Mouse (Mus musculus) gastrocnemius, postnatal 4 days (tissue): Measurements from ENCODE around the gene Pgm2l1. TPM values are rescaled to one million over a fixed set of nuclear protein-coding genes. Genes with fewer than 3 reads are reported as not detected.

Experiments
- DNase-seq, 2 experiments: peaks; one replicate each; pipeline ENCODE4 v3.0.0; 2021 to 2022; ENCODE audit warnings: low spot score in 2 of 2, mixed read lengths in 2 of 2
- total RNA-seq, 2 experiments: library from RNA; stranded (reverse); gene quantifications; 2 replicates each; pipeline ENCODE4 v1.2.3; 2021

Gene Pgm2l1
- total RNA-seq, 2 experiments from 2014 or later: 9.4 to 10.2 TPM

DNA sequence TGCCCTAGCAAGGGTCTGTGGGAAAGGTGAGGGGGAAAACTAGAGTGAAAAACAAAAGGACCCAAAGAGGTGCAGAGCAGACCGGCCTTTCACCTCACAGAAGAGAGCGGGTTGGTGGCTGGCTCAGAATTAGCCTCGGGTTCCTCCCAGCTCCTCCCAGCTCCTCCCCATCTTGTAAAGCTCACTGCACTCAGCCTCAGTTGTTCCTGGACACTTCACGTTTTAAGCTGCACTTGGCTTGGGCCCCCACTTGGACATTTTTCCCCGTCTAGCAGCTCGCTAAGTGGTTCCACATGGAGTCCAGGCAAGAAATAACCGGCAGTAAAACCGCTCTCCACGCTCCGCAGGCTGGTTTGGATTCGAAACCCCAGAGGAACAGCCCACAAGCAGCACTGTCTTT is 61.4 kb downstream of the Pgm2l1 start:
- peak; percentile 41 to 77 for DNase-seq

DNA sequence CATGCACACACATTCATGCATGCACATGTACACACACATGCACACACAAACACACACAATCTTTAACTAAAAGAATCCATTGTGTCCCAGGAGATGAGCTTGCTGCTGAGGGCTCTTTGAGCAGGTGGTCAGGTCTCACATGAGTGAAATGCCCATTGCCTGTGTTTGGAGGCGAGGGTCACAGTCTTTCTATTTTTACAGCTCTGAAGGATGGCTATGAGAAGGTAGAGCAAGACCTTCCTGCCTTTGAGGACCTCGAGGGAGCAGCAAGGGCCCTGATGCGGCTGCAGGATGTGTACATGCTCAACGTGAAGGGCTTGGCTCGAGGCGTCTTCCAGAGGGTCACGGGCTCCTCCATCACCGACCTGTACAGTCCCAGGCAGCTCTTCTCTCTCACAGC is 66.4 kb downstream of the Pgm2l1 start:
- DNase-seq: no peak

DNA sequence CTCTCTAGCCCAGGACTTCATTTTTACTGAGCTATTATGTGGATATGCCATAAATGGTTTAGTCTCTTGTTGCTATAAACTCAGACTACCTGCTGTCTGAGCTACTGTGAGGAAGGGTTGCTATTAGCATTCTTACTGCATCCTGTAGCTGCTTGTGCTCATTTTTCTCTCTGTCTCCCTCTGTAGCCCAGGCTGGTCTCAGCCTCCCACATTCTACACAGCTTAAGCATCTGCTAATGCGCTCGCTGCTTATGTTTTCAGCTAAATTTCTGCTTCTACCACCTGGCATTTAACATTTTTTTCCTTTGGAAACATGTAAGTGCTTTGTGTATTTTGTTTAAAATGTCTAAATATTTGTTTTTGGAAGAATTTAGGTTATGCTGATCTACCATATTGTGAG is 68.6 kb downstream of the Pgm2l1 start:
- DNase-seq: no peak

DNA sequence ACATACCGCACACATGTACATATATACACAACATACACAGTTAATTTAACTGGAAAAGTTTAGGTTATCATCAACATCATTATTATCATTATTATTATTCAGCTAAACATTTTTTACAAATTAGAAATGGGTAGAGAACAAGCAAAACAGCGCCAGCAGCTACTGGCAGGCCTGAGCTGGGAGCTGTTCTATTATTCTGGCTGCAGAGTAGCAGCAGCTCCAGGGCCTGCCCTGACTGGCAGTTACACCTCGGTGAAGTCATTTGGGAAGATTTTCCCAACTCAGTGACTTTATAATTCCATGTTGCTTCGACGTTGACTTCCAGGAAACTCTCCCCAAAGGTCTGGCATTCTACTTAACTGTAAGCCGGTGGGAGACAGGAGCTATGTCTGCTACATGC is 69.5 kb downstream of the Pgm2l1 start:
- no peak for DNase-seq

DNA sequence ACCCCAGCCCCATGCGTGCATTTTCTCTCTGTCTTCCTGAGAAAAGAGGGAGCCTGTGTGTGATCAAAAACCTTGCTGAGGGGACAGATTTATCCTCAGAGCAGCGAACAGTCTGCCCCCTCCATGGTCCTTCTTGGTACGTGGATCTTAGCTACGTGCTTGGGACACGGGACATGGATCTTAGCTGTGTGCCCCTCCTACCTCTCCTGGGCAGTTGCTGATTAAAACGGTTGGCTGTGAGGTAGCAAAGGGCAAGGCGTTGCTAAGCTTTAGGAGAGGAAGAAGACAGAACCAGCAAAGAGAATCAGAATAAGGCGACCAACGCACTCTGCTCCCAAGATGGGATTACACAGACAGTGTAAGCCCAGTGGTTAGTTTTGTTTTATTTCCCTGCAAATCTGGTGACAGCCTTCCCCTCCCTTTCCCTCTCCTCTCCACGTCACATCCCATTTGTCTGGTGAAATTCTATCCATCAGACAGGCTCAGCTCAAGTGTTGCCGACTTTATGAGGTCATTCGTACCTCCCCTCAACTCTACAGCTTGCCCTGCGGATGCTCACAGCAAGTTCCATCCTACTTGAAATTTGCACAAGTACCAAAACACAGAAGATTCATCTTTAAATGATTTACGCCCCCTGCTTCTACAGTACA is 71.8 kb downstream of the Pgm2l1 start:
- no peak for DNase-seq

DNA sequence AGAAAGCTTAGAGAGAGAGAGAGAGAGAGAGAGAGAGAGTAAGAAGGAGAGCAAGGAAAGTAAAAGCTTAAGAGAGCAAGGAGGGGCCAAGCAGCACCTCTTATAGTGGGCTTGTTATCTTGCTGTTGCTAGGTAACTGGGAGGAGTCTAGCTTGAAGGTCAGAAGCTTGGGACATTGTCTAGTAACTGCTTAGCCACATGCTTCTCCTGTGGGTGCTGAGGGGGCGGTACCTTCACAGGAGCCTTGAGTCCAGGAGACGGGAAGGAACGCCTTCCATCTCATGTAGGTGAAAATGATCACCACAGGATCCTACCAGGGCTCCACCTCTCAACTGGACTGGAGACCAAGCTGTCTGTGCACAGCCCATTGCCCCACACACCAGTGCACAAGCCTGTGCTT is 74.2 kb downstream of the Pgm2l1 start:
- DNase-seq: no peak

DNA sequence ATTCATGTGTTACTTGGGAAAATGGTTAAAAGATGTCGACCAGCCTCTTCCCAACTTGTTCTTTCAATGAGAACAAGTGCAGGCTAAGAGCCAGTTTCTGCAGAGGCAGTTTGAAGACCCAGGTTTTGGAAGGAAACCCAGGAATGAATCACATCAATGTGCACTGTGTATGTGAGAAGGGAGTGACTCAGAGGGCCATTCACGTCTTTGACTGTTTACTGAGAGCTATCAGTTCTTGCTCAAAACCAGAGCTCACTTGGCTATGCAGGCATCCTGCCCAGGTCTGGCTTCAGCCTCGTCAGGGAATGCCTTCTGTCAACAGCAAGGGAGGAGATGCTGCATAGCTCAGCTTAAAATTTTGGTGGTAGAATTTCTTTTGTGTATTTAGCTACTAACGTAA is 75.1 kb downstream of the Pgm2l1 start:
- DNase-seq: peak in 1 of 2 experiments; percentile 40

DNA sequence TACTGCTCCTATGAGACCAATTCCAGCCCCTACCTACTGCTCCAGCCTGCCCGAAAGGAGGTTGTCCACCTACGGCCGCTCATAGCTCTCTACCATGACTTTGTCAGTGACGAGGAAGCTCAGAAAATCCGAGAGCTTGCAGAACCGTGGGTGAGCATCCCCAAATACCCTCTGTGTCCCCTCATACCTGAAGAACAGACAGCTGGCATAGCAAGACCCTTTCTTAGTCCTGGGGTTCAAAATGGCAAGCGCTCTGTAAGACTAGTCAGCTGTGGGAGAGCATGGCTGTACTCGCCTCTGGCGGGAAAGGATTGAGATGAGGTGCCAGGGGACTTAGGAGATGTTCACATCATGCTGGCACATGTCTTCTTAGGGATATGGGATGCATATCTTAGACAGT is 78.7 kb downstream of the Pgm2l1 start:
- DNase-seq: no peak

GRCm38 (mm10) chr7:100307872-100308653 is 80.9 kb downstream of the Pgm2l1 start:
- DNase-seq: no peak

- DNase-seq: no peak
Measured at GRCm38 (mm10) chr7:100309216-100309615, 82.0 kb downstream of the Pgm2l1 start.

DNA sequence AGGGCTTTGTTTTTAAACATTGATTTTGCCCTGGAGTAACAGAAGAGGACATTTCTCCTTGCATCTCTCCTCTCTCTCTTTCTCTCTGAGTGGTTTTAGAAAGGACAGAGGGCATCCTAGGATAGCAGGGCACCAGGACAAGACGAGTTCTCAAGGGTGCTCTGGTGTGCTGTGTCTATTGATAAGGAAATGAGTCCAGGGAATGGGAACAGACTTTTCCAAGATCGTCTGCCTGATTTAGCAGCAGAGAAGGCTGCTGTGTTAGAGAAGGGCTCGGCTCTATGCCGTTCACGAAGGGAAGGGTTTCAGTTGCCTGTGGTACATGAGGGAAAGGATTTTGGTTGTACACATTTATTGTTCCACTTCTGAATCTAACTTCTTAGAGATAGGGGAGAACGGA is 82.5 kb downstream of the Pgm2l1 start:
- DNase-seq: no peak

DNA sequence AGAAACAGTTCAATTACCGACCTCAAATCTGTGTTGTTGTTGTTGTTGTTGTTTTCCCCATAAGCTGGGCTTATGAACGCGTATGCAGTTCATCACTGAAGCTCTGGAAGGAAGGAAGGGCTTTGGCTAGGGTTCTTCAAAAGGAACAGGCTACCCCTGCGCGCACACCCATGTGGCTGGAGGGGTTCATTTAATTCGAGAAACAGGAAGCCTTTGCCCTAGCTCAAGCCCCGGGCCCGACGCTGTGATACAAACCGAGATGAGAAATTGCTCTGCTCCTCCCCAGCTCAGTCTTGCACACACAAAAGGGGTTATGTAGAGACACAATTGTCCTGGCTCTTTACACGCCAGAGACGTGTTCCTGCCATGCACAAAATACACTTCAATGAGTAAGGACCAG is 83.1 kb downstream of the Pgm2l1 start:
- no peak for DNase-seq

DNA sequence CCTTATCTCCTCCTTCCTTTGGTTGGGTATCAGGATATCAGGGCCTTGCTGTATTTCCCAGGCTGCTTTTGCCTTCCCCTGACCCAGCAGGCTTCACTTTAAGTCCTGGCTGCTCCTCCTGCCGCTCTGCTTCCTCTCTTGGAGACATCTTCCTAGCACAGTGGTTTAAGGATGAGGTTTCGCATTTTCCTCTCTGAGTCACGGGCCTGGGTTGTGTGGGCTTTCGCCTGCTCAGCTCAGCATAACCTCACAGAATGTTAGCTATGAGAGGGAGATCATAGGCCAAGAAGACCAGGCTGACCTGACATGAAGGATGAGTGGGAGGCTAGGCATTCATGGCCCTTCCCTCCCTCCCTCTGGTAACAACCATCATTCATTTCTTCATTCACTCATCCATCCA is 85.5 kb downstream of the Pgm2l1 start:
- no peak for DNase-seq

DNA sequence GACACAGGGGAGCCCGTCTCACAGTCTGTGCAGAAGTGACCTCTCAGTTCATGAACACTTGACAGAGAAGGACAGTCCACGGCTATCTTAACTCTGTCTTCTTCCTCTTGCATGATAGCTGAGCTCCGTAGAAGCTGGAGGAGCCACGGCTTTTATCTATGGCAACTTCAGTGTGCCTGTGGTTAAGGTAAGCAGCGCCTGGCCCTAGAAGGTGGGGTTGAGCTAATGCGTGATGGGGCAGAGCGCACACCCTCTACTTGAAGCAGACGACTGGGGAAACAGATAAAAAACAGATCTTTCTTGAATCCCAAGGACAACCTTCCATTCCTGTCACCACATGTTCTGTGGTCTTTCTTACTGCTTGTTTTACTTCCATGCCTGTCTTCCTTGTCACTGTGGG is 89.7 kb downstream of the Pgm2l1 start:
- DNase-seq: no peak

DNA sequence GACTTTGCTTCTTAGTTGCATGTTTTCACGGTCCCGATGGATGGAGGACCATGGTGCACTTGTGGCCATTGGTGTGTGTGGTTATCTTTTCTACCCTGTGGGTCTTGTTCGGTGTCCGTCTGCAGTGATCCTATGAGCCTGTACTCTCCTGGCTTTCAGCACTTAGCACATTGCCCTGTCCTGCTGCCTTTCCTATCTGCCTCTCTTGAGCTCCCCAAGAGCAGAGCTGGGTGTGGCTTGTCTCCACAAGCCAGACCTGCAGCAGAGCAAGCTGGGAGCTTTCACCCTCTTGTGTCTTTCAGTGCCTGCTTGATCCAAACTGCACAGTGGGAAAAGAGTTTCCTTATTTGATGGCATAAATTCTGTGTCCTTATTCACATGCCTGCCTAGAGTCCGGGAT is 90.3 kb downstream of the Pgm2l1 start:
- no peak for DNase-seq

- no peak for DNase-seq
Measured at GRCm38 (mm10) chr7:100323721-100324120, 96.5 kb downstream of the Pgm2l1 start.

GRCm38 (mm10) chr7:100325482-100325881 is 98.3 kb downstream of the Pgm2l1 start:
- peak; percentile 30 to 44 for DNase-seq

GRCm38 (mm10) chr7:100327514-100327913 is 100.3 kb downstream of the Pgm2l1 start:
- DNase-seq: no peak

Other genes starting within 250 kb of the Pgm2l1 start
- 10 to 100 TPM; 12.4 to 14.5 TPM for gene Rnf169, start 246.9 kb upstream of the Pgm2l1 start, total RNA-seq
- 1 to 10 TPM; 4.7 to 6.5 TPM for gene Chrdl2, start 221.2 kb upstream of the Pgm2l1 start, total RNA-seq
- gene Pold3, start 105.8 kb upstream of the Pgm2l1 start, total RNA-seq: 10 to 100 TPM; 25.1 to 26.0 TPM
- gene Lipt2, start 68.1 kb upstream of the Pgm2l1 start, total RNA-seq: 1 to 10 TPM; 7.7 to 8.1 TPM
- gene Kcne3, start 50.9 kb upstream of the Pgm2l1 start, total RNA-seq: 1 to 10 TPM; 1.1 to 1.6 TPM
- gene P4ha3, start 58.1 kb downstream of the Pgm2l1 start, total RNA-seq: 10 to 100 TPM; 15.2 to 17.6 TPM
- 10 to 100 TPM; 12.6 to 14.3 TPM for gene C2cd3, start 144.8 kb downstream of the Pgm2l1 start, total RNA-seq
- gene Ppme1, start 144.9 kb downstream of the Pgm2l1 start, total RNA-seq: 10 to 100 TPM; 31.4 to 42.2 TPM
- 10 to 100 TPM; 46.7 to 47.5 TPM for gene Ucp3, start 245.6 kb downstream of the Pgm2l1 start, total RNA-seq